Mouse (Mus musculus): ENCODE data around the gene Aldh16a1. TPM values are rescaled to one million over a fixed set of nuclear protein-coding genes. Genes with fewer than 3 reads are reported as not detected.

The Aldh16a1 gene
- polyA plus RNA-seq, 1 experiment = 97.2 TPM

- 84% methylated on average over 13 of the region's 13 CpGs for WGBS
- H3K27me3 ChIP-seq (ENCODE audit: control insufficient read depth, insufficient read depth, low read length) = no peaks in the 10 kb centered on the region
These were observed 41.2 kb upstream of the Aldh16a1 start for GRCm38 (mm10) chr7:45195341-45196175.

GRCm38 (mm10) chr7:45193871-45194785 is 39.7 kb upstream of the Aldh16a1 start:
- no peaks in the 10 kb centered on the region for H3K27me3 ChIP-seq (ENCODE audit: control insufficient read depth, insufficient read depth, low read length)

More at GRCm38 (mm10) chr7:45195341-45196175, 41.2 kb upstream of the Aldh16a1 start:
- no peak for TF ChIP-seq CTCF (IDR thresholded peaks at IDR 0.05; ENCODE audit: borderline replicate concordance, control insufficient read depth, extremely low read depth, insufficient read depth, low read length, poor library complexity)
- TF ChIP-seq POLR2A (IDR thresholded peaks at IDR 0.05; ENCODE audit: control insufficient read depth, extremely low read depth, insufficient read depth, low read length, poor library complexity) = no peak
- H3K4me3 ChIP-seq (ENCODE audit: control insufficient read depth, insufficient read depth, low read length) = no peak overlapping the region
- no peak overlapping the region for H3K27ac ChIP-seq (ENCODE audit: control insufficient read depth, insufficient read depth, low read length)
- no peaks in the 10 kb centered on the region for H3K4me1 ChIP-seq (replicated peaks; ENCODE audit: control insufficient read depth, insufficient read depth, low read length)
- no peaks in the 10 kb centered on the region for H3K36me3 ChIP-seq (ENCODE audit: control insufficient read depth, insufficient read depth, low read length)
- DNase-seq = no peak

GRCm38 (mm10) chr7:45193406-45193805 is 39.0 kb upstream of the Aldh16a1 start:
- 76% methylated on average over 5 of the region's 5 CpGs for WGBS
- DNase-seq = no peak
- Histone ChIP-seq H3K27me3 (ENCODE audit: control insufficient read depth, insufficient read depth, low read length) (no peaks in the 10 kb centered on the region), H3K36me3 (ENCODE audit: control insufficient read depth, insufficient read depth, low read length) (no peaks in the 10 kb centered on the region), H3K27ac (ENCODE audit: control insufficient read depth, insufficient read depth, low read length) (no peak overlapping the region), H3K4me1 (replicated peaks; ENCODE audit: control insufficient read depth, insufficient read depth, low read length) (no peaks in the 10 kb centered on the region), H3K4me3 (ENCODE audit: control insufficient read depth, insufficient read depth, low read length) (no peak overlapping the region)
- TF ChIP-seq POLR2A (IDR thresholded peaks at IDR 0.05; ENCODE audit: control insufficient read depth, extremely low read depth, insufficient read depth, low read length, poor library complexity) (no peak), CTCF (IDR thresholded peaks at IDR 0.05; ENCODE audit: borderline replicate concordance, control insufficient read depth, extremely low read depth, insufficient read depth, low read length, poor library complexity) (no peak)

More at GRCm38 (mm10) chr7:45193871-45194785, 39.7 kb upstream of the Aldh16a1 start:
- Histone ChIP-seq H3K4me3 (ENCODE audit: control insufficient read depth, insufficient read depth, low read length) (no peak overlapping the region), H3K4me1 (replicated peaks; ENCODE audit: control insufficient read depth, insufficient read depth, low read length) (no peaks in the 10 kb centered on the region), H3K27ac (ENCODE audit: control insufficient read depth, insufficient read depth, low read length) (no peak overlapping the region), H3K36me3 (ENCODE audit: control insufficient read depth, insufficient read depth, low read length) (no peaks in the 10 kb centered on the region)
- WGBS = 90% methylated on average over 17 of the region's 17 CpGs
- no peak for DNase-seq
- TF ChIP-seq POLR2A (IDR thresholded peaks at IDR 0.05; ENCODE audit: control insufficient read depth, extremely low read depth, insufficient read depth, low read length, poor library complexity) (no peak), CTCF (IDR thresholded peaks at IDR 0.05; ENCODE audit: borderline replicate concordance, control insufficient read depth, extremely low read depth, insufficient read depth, low read length, poor library complexity) (no peak)

GRCm38 (mm10) chr7:45192585-45193310 is 38.4 kb upstream of the Aldh16a1 start:
- TF ChIP-seq CTCF (IDR thresholded peaks at IDR 0.05; ENCODE audit: borderline replicate concordance, control insufficient read depth, extremely low read depth, insufficient read depth, low read length, poor library complexity) (no peak), POLR2A (IDR thresholded peaks at IDR 0.05; ENCODE audit: control insufficient read depth, extremely low read depth, insufficient read depth, low read length, poor library complexity) (no peak)
- no peak overlapping the region for H3K4me3 ChIP-seq (ENCODE audit: control insufficient read depth, insufficient read depth, low read length)
- no peak overlapping the region for H3K27ac ChIP-seq (ENCODE audit: control insufficient read depth, insufficient read depth, low read length)

GRCm38 (mm10) chr7:45191803-45192363 is 37.5 kb upstream of the Aldh16a1 start:
- no peak overlapping the region for H3K27ac ChIP-seq (ENCODE audit: control insufficient read depth, insufficient read depth, low read length)
- H3K4me3 ChIP-seq (ENCODE audit: control insufficient read depth, insufficient read depth, low read length) = no peak overlapping the region
- H3K36me3 ChIP-seq (ENCODE audit: control insufficient read depth, insufficient read depth, low read length) = no peaks in the 10 kb centered on the region
- no peaks in the 10 kb centered on the region for H3K27me3 ChIP-seq (ENCODE audit: control insufficient read depth, insufficient read depth, low read length)
- 53% methylated on average over 8 of the region's 8 CpGs for WGBS
- TF ChIP-seq CTCF (IDR thresholded peaks at IDR 0.05; ENCODE audit: borderline replicate concordance, control insufficient read depth, extremely low read depth, insufficient read depth, low read length, poor library complexity) (no peak), POLR2A (IDR thresholded peaks at IDR 0.05; ENCODE audit: control insufficient read depth, extremely low read depth, insufficient read depth, low read length, poor library complexity) (no peak)
- no peaks in the 10 kb centered on the region for H3K4me1 ChIP-seq (replicated peaks; ENCODE audit: control insufficient read depth, insufficient read depth, low read length)
- no peak for DNase-seq

More at GRCm38 (mm10) chr7:45192585-45193310, 38.4 kb upstream of the Aldh16a1 start:
- Histone ChIP-seq H3K36me3 (ENCODE audit: control insufficient read depth, insufficient read depth, low read length) (no peaks in the 10 kb centered on the region), H3K4me1 (replicated peaks; ENCODE audit: control insufficient read depth, insufficient read depth, low read length) (no peaks in the 10 kb centered on the region), H3K27me3 (ENCODE audit: control insufficient read depth, insufficient read depth, low read length) (no peaks in the 10 kb centered on the region)
- no peak for DNase-seq
- 93% methylated on average over 7 of the region's 7 CpGs for WGBS
